Mouse (Mus musculus): ENCODE data around the gene Dock9.

Gene Dock9

GRCm38 (mm10) chr14:121738431-121739403, 58.9 kb downstream of the Dock9 start:
- TF ChIP-seq POU5F1 (IDR thresholded peaks at IDR 0.05; ENCODE audit: borderline replicate concordance, low read length) (no peak), NANOG (IDR thresholded peaks at IDR 0.05; ENCODE audit: borderline replicate concordance, low read length) (no peak), CTCF (conservative IDR thresholded peaks at IDR 0.05; ENCODE audit: low read length) (no peak)

DNA sequence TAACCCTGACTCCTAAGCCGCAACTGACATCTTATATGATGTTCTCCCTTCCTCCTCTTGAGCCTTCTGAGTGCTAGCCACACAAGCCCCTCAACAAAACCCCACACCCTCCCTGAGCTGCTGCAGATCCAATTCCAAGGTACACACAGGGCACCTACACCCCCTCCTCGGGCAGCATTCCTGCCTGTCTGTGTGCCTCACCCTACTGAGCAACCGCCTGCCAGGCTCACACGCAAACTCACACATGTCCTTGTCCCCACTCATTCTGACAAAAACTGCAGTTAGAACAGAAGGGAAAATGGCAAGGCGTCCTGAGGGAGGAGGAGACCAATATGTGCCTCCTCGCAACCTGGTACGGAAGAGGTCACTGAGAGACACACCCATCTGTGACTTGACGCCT, 60.4 kb downstream of the Dock9 start:
- Histone ChIP-seq H3K27me3 (ENCODE audit: insufficient read depth, low read length) (no peaks in the 10 kb centered on the region), H3K4me3 (replicated peaks; ENCODE audit: low read length) (no peak overlapping the region), H3K4me1 (replicated peaks; ENCODE audit: low read depth, low read length) (peaks cover 39% of the 10 kb centered on the region), H3K9me3 (ENCODE audit: low read length) (no peaks in the 10 kb centered on the region), H3K36me3 (ENCODE audit: insufficient read depth, low read length) (no peaks in the 10 kb centered on the region)
- no peak for TF ChIP-seq POU5F1 (IDR thresholded peaks at IDR 0.05; ENCODE audit: borderline replicate concordance, low read length)
- no peak for TF ChIP-seq CTCF (conservative IDR thresholded peaks at IDR 0.05; ENCODE audit: low read length)
- no peak for TF ChIP-seq NANOG (IDR thresholded peaks at IDR 0.05; ENCODE audit: borderline replicate concordance, low read length)

More at GRCm38 (mm10) chr14:121738431-121739403, 58.9 kb downstream of the Dock9 start:
- Histone ChIP-seq H3K4me1 (replicated peaks; ENCODE audit: low read depth, low read length) (peaks cover 25% of the 10 kb centered on the region), H3K9me3 (ENCODE audit: low read length) (no peaks in the 10 kb centered on the region), H3K36me3 (ENCODE audit: insufficient read depth, low read length) (no peaks in the 10 kb centered on the region), H3K27me3 (ENCODE audit: insufficient read depth, low read length) (no peaks in the 10 kb centered on the region), H3K4me3 (replicated peaks; ENCODE audit: low read length) (no peak overlapping the region)

GRCm38 (mm10) chr14:121735678-121736077, 62.0 kb downstream of the Dock9 start:
- Histone ChIP-seq H3K4me1 (replicated peaks; ENCODE audit: low read depth, low read length) (peaks cover 52% of the 10 kb centered on the region), H3K36me3 (ENCODE audit: insufficient read depth, low read length) (no peaks in the 10 kb centered on the region), H3K4me3 (replicated peaks; ENCODE audit: low read length) (no peak overlapping the region), H3K27me3 (ENCODE audit: insufficient read depth, low read length) (no peaks in the 10 kb centered on the region), H3K9me3 (ENCODE audit: low read length) (no peaks in the 10 kb centered on the region)
- peak; percentile 69 for TF ChIP-seq CTCF (conservative IDR thresholded peaks at IDR 0.05; ENCODE audit: low read length)
- TF ChIP-seq POU5F1 (IDR thresholded peaks at IDR 0.05; ENCODE audit: borderline replicate concordance, low read length) = no peak
- TF ChIP-seq NANOG (IDR thresholded peaks at IDR 0.05; ENCODE audit: borderline replicate concordance, low read length) = no peak

DNA sequence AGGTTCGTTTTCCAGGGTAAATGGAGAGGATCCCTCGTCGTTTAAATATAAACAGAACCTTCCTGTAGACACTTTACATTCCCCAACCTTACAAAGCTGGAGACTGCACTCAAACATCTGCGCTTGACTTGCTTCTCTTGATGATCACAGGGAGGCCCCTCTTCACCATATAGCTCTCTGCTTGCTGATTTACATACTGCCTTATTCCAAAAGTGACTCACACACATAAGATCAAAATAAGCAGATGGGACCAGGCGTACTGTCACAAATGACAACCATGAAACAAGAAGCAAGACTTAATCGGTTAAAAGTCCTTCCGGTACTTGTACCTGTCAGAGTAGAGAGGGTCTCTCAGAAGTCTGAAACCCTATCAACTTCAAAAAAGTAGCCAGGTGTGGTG, 63.4 kb downstream of the Dock9 start:
- no peak overlapping the region for H3K4me3 ChIP-seq (replicated peaks; ENCODE audit: low read length)
- no peaks in the 10 kb centered on the region for H3K9me3 ChIP-seq (ENCODE audit: low read length)
- no peaks in the 10 kb centered on the region for H3K27me3 ChIP-seq (ENCODE audit: insufficient read depth, low read length)
- H3K4me1 ChIP-seq (replicated peaks; ENCODE audit: low read depth, low read length) = peaks cover 63% of the 10 kb centered on the region
- no peak for TF ChIP-seq NANOG (IDR thresholded peaks at IDR 0.05; ENCODE audit: borderline replicate concordance, low read length)
- TF ChIP-seq CTCF (conservative IDR thresholded peaks at IDR 0.05; ENCODE audit: low read length) = no peak
- no peak for TF ChIP-seq POU5F1 (IDR thresholded peaks at IDR 0.05; ENCODE audit: borderline replicate concordance, low read length)
- H3K36me3 ChIP-seq (ENCODE audit: insufficient read depth, low read length) = no peaks in the 10 kb centered on the region

- H3K4me1 ChIP-seq (replicated peaks; ENCODE audit: low read depth, low read length) = peaks cover 59% of the 10 kb centered on the region
- no peaks in the 10 kb centered on the region for H3K9me3 ChIP-seq (ENCODE audit: low read length)
- H3K36me3 ChIP-seq (ENCODE audit: insufficient read depth, low read length) = no peaks in the 10 kb centered on the region
- no peaks in the 10 kb centered on the region for H3K27me3 ChIP-seq (ENCODE audit: insufficient read depth, low read length)
- TF ChIP-seq NANOG (IDR thresholded peaks at IDR 0.05; ENCODE audit: borderline replicate concordance, low read length) (no peak), CTCF (conservative IDR thresholded peaks at IDR 0.05; ENCODE audit: low read length) (no peak), POU5F1 (IDR thresholded peaks at IDR 0.05; ENCODE audit: borderline replicate concordance, low read length) (no peak)
- no peak overlapping the region for H3K4me3 ChIP-seq (replicated peaks; ENCODE audit: low read length)
Measured at GRCm38 (mm10) chr14:121733694-121734093, 63.9 kb downstream of the Dock9 start.

DNA sequence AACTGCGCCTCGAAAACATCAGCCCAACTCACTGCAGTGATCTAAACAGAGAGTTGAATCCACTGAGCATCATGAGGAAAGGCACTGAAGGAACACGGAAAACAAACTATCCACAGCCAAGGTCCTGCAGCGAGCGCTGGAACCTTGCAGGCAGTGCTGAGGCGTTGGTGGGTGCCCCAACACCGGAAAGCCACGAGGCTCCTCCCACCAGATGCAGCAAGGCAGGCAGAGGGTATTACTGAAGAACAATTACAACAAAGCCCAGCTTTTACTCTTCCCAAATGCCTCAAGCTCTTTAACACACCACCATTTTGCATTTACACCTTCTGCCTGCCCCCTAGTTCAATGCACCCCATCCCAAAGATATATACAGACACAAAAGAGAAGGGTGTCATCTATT, 65.4 kb downstream of the Dock9 start:
- peak overlapping the region; percentile 64 for H3K4me3 ChIP-seq (replicated peaks; ENCODE audit: low read length)
- TF ChIP-seq NANOG (IDR thresholded peaks at IDR 0.05; ENCODE audit: borderline replicate concordance, low read length) (no peak), CTCF (conservative IDR thresholded peaks at IDR 0.05; ENCODE audit: low read length) (no peak), POU5F1 (IDR thresholded peaks at IDR 0.05; ENCODE audit: borderline replicate concordance, low read length) (no peak)
- peaks cover 54% of the 10 kb centered on the region for H3K4me1 ChIP-seq (replicated peaks; ENCODE audit: low read depth, low read length)
- H3K27me3 ChIP-seq (ENCODE audit: insufficient read depth, low read length) = no peaks in the 10 kb centered on the region
- no peaks in the 10 kb centered on the region for H3K36me3 ChIP-seq (ENCODE audit: insufficient read depth, low read length)
- no peaks in the 10 kb centered on the region for H3K9me3 ChIP-seq (ENCODE audit: low read length)

GRCm38 (mm10) chr14:121731688-121732168, 65.9 kb downstream of the Dock9 start:
- peak overlapping the region; percentile 64 for H3K4me3 ChIP-seq (replicated peaks; ENCODE audit: low read length)
- no peaks in the 10 kb centered on the region for H3K9me3 ChIP-seq (ENCODE audit: low read length)
- H3K27me3 ChIP-seq (ENCODE audit: insufficient read depth, low read length) = no peaks in the 10 kb centered on the region
- TF ChIP-seq CTCF (conservative IDR thresholded peaks at IDR 0.05; ENCODE audit: low read length) (no peak), NANOG (IDR thresholded peaks at IDR 0.05; ENCODE audit: borderline replicate concordance, low read length) (no peak), POU5F1 (IDR thresholded peaks at IDR 0.05; ENCODE audit: borderline replicate concordance, low read length) (no peak)
- peaks cover 54% of the 10 kb centered on the region for H3K4me1 ChIP-seq (replicated peaks; ENCODE audit: low read depth, low read length)
- H3K36me3 ChIP-seq (ENCODE audit: insufficient read depth, low read length) = no peaks in the 10 kb centered on the region

DNA sequence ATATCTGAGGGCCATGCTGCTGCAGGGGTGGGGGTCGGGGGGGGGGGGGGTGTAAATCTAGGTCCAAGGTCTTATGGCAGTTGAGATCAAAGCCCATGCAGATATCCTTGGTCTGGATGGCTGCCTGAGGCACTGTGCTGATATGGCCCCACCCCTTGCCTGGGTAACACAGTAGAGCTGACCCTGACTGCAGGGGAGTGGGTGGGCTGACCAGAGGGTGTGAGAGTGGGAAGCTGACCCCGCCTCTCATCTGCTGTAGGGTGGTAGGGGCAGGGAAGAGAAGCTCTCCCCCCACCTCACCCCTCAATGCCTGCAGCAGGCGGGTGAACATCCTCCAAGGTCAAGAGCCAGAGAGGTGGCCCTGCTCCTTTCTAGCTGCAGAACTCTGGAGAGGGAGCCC, 66.7 kb downstream of the Dock9 start:
- peaks cover 52% of the 10 kb centered on the region for H3K4me1 ChIP-seq (replicated peaks; ENCODE audit: low read depth, low read length)
- H3K4me3 ChIP-seq (replicated peaks; ENCODE audit: low read length) = peak overlapping the region; percentile 50
- TF ChIP-seq NANOG (IDR thresholded peaks at IDR 0.05; ENCODE audit: borderline replicate concordance, low read length) = no peak
- no peak for TF ChIP-seq CTCF (conservative IDR thresholded peaks at IDR 0.05; ENCODE audit: low read length)
- no peak for TF ChIP-seq POU5F1 (IDR thresholded peaks at IDR 0.05; ENCODE audit: borderline replicate concordance, low read length)
- H3K27me3 ChIP-seq (ENCODE audit: insufficient read depth, low read length) = no peaks in the 10 kb centered on the region
- H3K9me3 ChIP-seq (ENCODE audit: low read length) = no peaks in the 10 kb centered on the region
- no peaks in the 10 kb centered on the region for H3K36me3 ChIP-seq (ENCODE audit: insufficient read depth, low read length)
